Mouse (Mus musculus) midbrain, embryonic 10.5 days (tissue): ENCODE results near the gene Serpina6. TPM values are rescaled to one million over a fixed set of nuclear protein-coding genes. Genes with fewer than 3 reads are reported as not detected.
"Not testable (repeated sequence)": the region's sequence is repeated elsewhere in the genome, so short reads cannot be mapped to it uniquely, and the experiment has no call there.

ENCODE experiments used
- DNase-seq: peaks from one replicate; pipeline ENCODE4 v3.0.0-alpha.2; 2017; ENCODE audit warnings: low spot score
- H3K27ac ChIP-seq: fragments of 300-500 bp; sonication (generic); replicated peaks from 2 replicates; pipeline ENCODE4 v1.5.1; 2016; ENCODE audit warnings: mild to moderate bottlenecking
- H3K27me3 ChIP-seq: fragments of 300-500 bp; sonication (generic); 2 replicates; pipeline ENCODE4 v1.6.1; 2016; ENCODE audit warnings: low read depth, mild to moderate bottlenecking; ENCODE audit not compliant: poor library complexity, severe bottlenecking
- H3K36me3 ChIP-seq: fragments of 300-500 bp; sonication (generic); 2 replicates; pipeline ENCODE4 v1.6.1; 2016; ENCODE audit warnings: mild to moderate bottlenecking, moderate library complexity
- H3K4me1 ChIP-seq: fragments of 300-500 bp; sonication (generic); 2 replicates; pipeline ENCODE4 v1.6.1; 2016
- H3K4me3 ChIP-seq: fragments of 300-500 bp; sonication (generic); 2 replicates; pipeline ENCODE4 v1.5.1; 2016; ENCODE audit warnings: mild to moderate bottlenecking, moderate library complexity
- H3K9me3 ChIP-seq: fragments of 300-500 bp; sonication (generic); replicated peaks from 2 replicates; pipeline ENCODE4 v1.6.1; 2016; ENCODE audit warnings: mild to moderate bottlenecking
- WGBS: fragments of 180-500 bp; shearing (Covaris S2); methylation state at CpG from one replicate; pipeline ENCODE4 v1.1.7; 2016; 5-methylcytosine and 5-hydroxymethylcytosine counted together
- polyA plus RNA-seq: library from polyadenylated mRNA; unstranded; fragments of >200 nt; fragmentation: Nextera tagmentation; extraction: Ambion mirVana; gene quantifications from 2 replicates; pipeline ENCODE4 v1.2.1, GENCODE M21; 2016

Gene Serpina6
- polyA plus RNA-seq = not detected in 2 replicates

- Histone ChIP-seq H3K36me3 (no peaks in the 10 kb centered on the region), H3K27me3 (no peaks in the 10 kb centered on the region), H3K4me1 (no peaks in the 10 kb centered on the region), H3K27ac (no peak within 1 kb of the TSS), H3K4me3 (no peak within 1 kb of the TSS), H3K9me3 (no peaks in the 10 kb centered on the region)
- WGBS = 85% methylated on average over 9 of the region's 9 CpGs
- DNase-seq = no peak
Observed at GRCm38 (mm10) chr12:103656848-103657626, at the start of gene Serpina6. Gene Serpina6, minus strand, starts transcription at chr12:103657212.

GRCm38 (mm10) chr12:103706113-103706512 lies 49.1 kb upstream of the Serpina6 start:
- 83% methylated on average over 4 of the region's 4 CpGs for WGBS
- H3K4me3 ChIP-seq = no peak overlapping the region
- H3K9me3 ChIP-seq = 0 out of 2 replicates have a peak, but pooled peaks cover 3% of the 10 kb centered on the region
- no peaks in the 10 kb centered on the region for H3K27me3 ChIP-seq
- H3K27ac ChIP-seq = no peak overlapping the region
- peaks cover 6% of the 10 kb centered on the region for H3K4me1 ChIP-seq
- H3K36me3 ChIP-seq = no peaks in the 10 kb centered on the region
- DNase-seq = no peak

DNA sequence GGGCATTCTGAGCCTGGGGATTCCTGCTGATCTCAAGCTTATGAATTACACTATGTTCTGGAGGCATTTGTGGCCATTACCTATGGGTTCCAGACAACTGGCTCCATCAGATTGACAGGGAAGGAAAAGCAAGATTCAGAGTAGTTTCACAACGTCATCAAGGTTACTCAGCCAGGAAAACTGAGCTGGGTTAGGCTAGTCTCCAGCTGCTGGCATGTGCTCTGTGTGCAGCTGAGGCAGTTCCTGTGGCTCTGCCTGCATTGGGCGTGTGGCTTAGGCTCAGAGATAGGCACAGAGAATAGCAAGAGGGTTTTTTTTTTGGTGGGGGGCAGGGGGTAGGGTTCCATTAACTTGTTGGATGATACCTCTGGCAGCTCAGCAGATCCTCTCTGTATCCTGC lies 48.5 kb upstream of the Serpina6 start:
- H3K4me3 ChIP-seq = no peak overlapping the region
- no peaks in the 10 kb centered on the region for H3K36me3 ChIP-seq
- H3K27ac ChIP-seq = no peak overlapping the region
- H3K27me3 ChIP-seq = no peaks in the 10 kb centered on the region
- 77% methylated on average over 2 of the region's 2 CpGs for WGBS
- peaks cover 6% of the 10 kb centered on the region for H3K4me1 ChIP-seq
- no peak for DNase-seq
- 0 out of 2 replicates have a peak, but pooled peaks cover 3% of the 10 kb centered on the region for H3K9me3 ChIP-seq

DNA sequence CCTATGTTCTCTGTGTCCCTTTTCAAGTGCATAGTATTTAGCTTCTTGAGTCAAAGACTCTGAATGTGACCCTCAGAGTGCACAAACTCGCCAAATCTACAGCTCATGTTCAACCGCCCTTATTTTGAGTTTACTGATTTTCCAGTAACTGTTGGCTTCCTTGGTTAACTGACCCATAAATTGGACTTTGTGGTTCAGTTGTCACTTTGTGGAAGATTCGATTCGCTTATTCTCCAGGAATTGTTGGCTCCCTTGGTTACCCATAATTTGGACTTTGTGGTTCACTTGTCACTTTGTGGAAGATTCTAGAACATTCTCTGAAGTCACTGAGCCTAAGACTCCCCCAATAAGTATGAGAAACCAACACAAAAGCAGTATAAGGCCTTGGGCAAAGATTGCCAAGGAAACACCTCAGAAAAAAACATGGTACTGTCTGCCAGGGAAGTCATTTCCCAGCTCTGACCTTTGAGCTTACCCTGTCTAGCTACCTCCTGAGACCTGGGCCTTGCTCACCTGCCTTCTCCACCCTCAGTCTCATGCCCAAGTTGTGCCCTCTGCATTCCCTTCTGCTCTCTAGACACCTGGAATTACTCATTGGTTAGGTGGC lies 43.2 kb upstream of the Serpina6 start:
- Histone ChIP-seq H3K4me3 (no peak overlapping the region), H3K27ac (no peak overlapping the region)
- WGBS = 90% methylated on average over 4 of the region's 4 CpGs

GRCm38 (mm10) chr12:103695429-103695828 lies 38.4 kb upstream of the Serpina6 start, which contains the start of gene Serpina1f:
Gene Serpina1f, minus strand, starts transcription at chr12:103695529.
- no peaks in the 10 kb centered on the region for H3K36me3 ChIP-seq
- 89% methylated on average over 8 of the region's 8 CpGs for whole genome bisulfite sequencing
- H3K27me3 ChIP-seq = no peaks in the 10 kb centered on the region
- H3K4me1 ChIP-seq = no peaks in the 10 kb centered on the region
- no peak within 1 kb of the TSS for H3K27ac ChIP-seq
- no peaks in the 10 kb centered on the region for H3K9me3 ChIP-seq
- DNase-seq = no peak
- no peak within 1 kb of the TSS for H3K4me3 ChIP-seq

More for the DNA sequence above, 43.2 kb upstream of the Serpina6 start:
- H3K9me3 ChIP-seq = 0 out of 2 replicates have a peak, but pooled peaks cover 3% of the 10 kb centered on the region
- H3K4me1 ChIP-seq = no peaks in the 10 kb centered on the region
- no peak for DNase-seq
- no peaks in the 10 kb centered on the region for H3K36me3 ChIP-seq
- H3K27me3 ChIP-seq = no peaks in the 10 kb centered on the region

- Histone ChIP-seq H3K27ac (no peak overlapping the region), H3K36me3 (no peaks in the 10 kb centered on the region), H3K9me3 (no peaks in the 10 kb centered on the region), H3K4me1 (no peaks in the 10 kb centered on the region), H3K4me3 (no peak overlapping the region), H3K27me3 (no peaks in the 10 kb centered on the region)
- 82% methylated on average over 3 of the region's 3 CpGs for WGBS
- no peak for DNase-seq
Observed at GRCm38 (mm10) chr12:103688221-103688814, 31.3 kb upstream of the Serpina6 start.

DNA sequence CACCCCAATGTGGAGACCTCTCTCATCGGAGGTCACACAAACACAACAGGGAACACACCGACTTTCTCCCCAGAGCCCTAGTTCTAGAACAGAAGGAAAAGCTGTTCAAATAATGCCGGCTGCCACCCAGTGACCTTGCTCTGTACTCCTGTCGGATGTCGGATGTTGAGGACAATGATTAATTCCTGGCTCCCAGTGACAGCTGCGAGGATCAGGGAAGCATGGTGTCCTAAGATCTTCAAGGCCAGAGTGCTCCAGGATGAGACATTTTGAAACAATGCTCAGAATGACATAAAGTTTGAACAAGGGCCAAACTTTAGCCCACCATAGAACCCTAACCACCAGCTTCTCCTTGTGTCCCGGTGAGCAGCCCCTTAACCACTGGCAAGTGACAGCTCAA lies 30.0 kb upstream of the Serpina6 start:
- no peaks in the 10 kb centered on the region for H3K36me3 ChIP-seq
- 71% methylated on average over 7 of the region's 7 CpGs for WGBS
- H3K4me1 ChIP-seq = no peaks in the 10 kb centered on the region
- H3K27me3 ChIP-seq = no peaks in the 10 kb centered on the region
- H3K27ac ChIP-seq = no peak overlapping the region
- DNase-seq = no peak
- no peaks in the 10 kb centered on the region for H3K9me3 ChIP-seq
- H3K4me3 ChIP-seq = no peak overlapping the region

DNA sequence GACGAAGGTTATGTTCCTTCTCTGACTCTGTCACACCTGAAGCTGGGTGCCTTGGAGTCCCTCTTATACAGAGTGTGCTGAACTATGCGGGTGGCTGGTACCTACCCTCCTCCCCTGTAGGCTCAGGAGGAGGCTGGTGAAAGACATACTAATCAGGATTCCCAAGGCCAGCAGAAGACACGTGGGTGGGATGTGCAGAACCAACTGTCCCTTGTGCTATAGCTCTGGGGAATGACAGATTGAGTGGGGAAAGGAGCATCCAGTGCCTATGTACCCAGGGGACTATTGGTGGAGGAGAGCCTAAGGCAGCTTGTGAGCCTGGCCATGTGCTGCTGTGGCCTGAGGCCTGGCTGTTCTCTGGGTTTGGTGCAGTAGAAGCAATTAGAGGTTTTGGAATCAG lies 29.0 kb upstream of the Serpina6 start:
- DNase-seq = no peak
- H3K4me1 ChIP-seq = no peaks in the 10 kb centered on the region
- no peaks in the 10 kb centered on the region for H3K9me3 ChIP-seq
- no peak overlapping the region for H3K4me3 ChIP-seq
- H3K27ac ChIP-seq = no peak overlapping the region
- WGBS = 78% methylated on average over 3 of the region's 3 CpGs
- H3K27me3 ChIP-seq = no peaks in the 10 kb centered on the region
- H3K36me3 ChIP-seq = no peaks in the 10 kb centered on the region

DNA sequence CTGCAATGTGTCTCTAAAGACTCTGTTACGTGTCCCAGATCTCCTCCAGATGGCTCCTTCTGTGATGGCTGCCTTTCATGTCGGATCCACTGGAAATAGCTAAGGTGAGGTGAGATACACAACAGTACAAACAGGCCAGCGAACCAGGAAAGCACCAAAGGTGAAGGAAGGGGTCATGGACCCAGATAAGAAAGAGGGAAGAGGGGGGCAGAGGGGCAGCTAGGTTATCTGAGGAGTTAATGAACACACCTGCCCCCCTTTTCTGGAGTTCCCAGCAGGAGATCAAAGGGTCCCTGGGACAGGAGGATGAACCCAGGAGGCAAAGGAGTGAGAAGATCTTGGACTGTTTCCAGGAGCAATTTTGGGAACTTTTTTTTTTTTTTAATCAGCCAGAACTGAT lies 28.4 kb upstream of the Serpina6 start:
- Histone ChIP-seq H3K9me3 (no peaks in the 10 kb centered on the region), H3K27ac (no peak overlapping the region), H3K4me1 (no peaks in the 10 kb centered on the region), H3K4me3 (no peak overlapping the region), H3K36me3 (no peaks in the 10 kb centered on the region), H3K27me3 (no peaks in the 10 kb centered on the region)
- no peak for DNase-seq
- WGBS = 91% methylated on average over 3 of the region's 3 CpGs

- no peaks in the 10 kb centered on the region for H3K4me1 ChIP-seq
- WGBS = 76% methylated on average over 4 of the region's 4 CpGs
- no peak overlapping the region for H3K27ac ChIP-seq
Observed at GRCm38 (mm10) chr12:103683775-103684174, 26.8 kb upstream of the Serpina6 start.

DNA sequence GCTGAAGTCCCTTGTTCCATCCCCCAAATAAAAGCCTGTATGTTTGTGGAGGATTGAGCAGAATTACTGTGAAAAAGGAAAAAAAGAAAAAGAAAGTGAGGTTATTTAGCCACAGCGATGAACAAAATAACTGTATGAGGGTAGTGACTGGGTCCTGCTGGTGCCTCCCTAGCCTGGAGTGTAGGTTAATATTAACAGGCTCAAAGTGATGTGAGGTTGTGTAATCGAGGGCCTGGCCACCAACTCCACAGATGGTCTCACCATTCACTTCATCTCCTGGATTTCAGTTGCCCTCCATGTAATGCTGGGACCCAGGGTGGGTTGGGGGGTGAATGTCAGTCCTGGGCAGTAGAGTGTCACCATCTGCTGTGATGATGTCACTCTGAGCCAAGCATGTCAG lies 24.7 kb upstream of the Serpina6 start:
- no peak overlapping the region for H3K27ac ChIP-seq
- 88% methylated on average over 2 of the region's 2 CpGs for WGBS
- H3K4me1 ChIP-seq = no peaks in the 10 kb centered on the region
- no peaks in the 10 kb centered on the region for H3K9me3 ChIP-seq
- H3K27me3 ChIP-seq = no peaks in the 10 kb centered on the region
- no peak overlapping the region for H3K4me3 ChIP-seq
- H3K36me3 ChIP-seq = no peaks in the 10 kb centered on the region
- DNase-seq = no peak

More at GRCm38 (mm10) chr12:103683775-103684174, 26.8 kb upstream of the Serpina6 start:
- Histone ChIP-seq H3K4me3 (no peak overlapping the region), H3K9me3 (no peaks in the 10 kb centered on the region), H3K27me3 (no peaks in the 10 kb centered on the region), H3K36me3 (no peaks in the 10 kb centered on the region)
- DNase-seq = no peak

- Histone ChIP-seq H3K36me3 (no peaks in the 10 kb centered on the region), H3K27ac (no peak overlapping the region), H3K4me1 (no peaks in the 10 kb centered on the region), H3K27me3 (no peaks in the 10 kb centered on the region), H3K9me3 (no peaks in the 10 kb centered on the region), H3K4me3 (no peak overlapping the region)
- DNase-seq = no peak
- 86% methylated on average over 2 of the region's 2 CpGs for WGBS
Observed at GRCm38 (mm10) chr12:103681169-103681568, 24.2 kb upstream of the Serpina6 start.

- 91% methylated on average over 1 of the region's 1 CpGs for WGBS
- not testable (repeated sequence) for H3K27ac ChIP-seq, H3K4me3 ChIP-seq, H3K4me1 ChIP-seq, H3K36me3 ChIP-seq, H3K27me3 ChIP-seq, H3K9me3 ChIP-seq, DNase-seq
Observed at GRCm38 (mm10) chr12:103679853-103680252, 22.8 kb upstream of the Serpina6 start.
